Mouse (Mus musculus): ENCODE data around the gene Gm11037. TPM values are rescaled to one million over a fixed set of nuclear protein-coding genes. Genes with fewer than 3 reads are reported as not detected.

The Gm11037 gene
- polyA plus RNA-seq, 1 experiment from 2014 or later = not detected

DNA sequence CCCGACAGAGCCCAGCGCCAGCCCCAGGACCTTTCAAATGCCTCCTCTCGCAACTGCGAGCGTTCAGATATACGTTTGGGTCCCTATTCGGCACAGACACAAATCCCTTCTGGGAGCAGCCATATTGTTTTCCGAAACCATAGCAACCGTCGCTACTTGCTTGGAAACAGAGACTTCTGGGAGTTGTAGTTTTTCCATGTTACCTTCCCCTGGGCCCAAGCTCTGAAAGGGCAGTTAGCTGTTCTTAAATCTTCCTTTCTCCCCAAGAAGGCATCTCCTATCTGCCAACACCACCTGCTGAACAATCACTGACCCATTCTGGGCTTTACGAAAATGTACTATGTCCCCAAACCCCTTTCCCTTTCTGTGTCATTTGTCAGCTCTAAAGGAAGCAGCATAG lies 41.4 kb downstream of the Gm11037 start:
- peaks cover 6% of the 10 kb centered on the region for H3K4me1 ChIP-seq (ENCODE audit: control insufficient read depth, insufficient read depth, low read length)
- DNase-seq (ENCODE audit: low spot score) (peak; percentile 94), ATAC-seq (replicated peaks; ENCODE audit: insufficient number of reproducible peaks, low FRiP score, low TSS enrichment, low read depth) (0 out of 2 replicates have a peak, but pooled peaks have one; percentile 21)
- no peaks in the 10 kb centered on the region for H3K9me3 ChIP-seq (replicated peaks; ENCODE audit: control insufficient read depth, low read length)
- no peak overlapping the region for H3K9ac ChIP-seq (replicated peaks; ENCODE audit: low read length)
- 5% methylated on average over 11 of the region's 11 CpGs for WGBS
- H3K4me2 ChIP-seq (ENCODE audit: low read depth, low read length) = peak overlapping the region; percentile 69
- H3K4me3 ChIP-seq (ENCODE audit: low read depth, low read length) = peak overlapping the region; percentile 31
- no peak overlapping the region for H3K27ac ChIP-seq (replicated peaks; ENCODE audit: low read depth, low read length)
- H3K27me3 ChIP-seq (ENCODE audit: control insufficient read depth, insufficient read depth, low read length) = peaks cover 25% of the 10 kb centered on the region
- no peaks in the 10 kb centered on the region; the same call in 1 of the 2 replicates for H3K36me3 ChIP-seq (replicated peaks; ENCODE audit: control insufficient read depth, insufficient read depth, low read depth, low read length)

DNA sequence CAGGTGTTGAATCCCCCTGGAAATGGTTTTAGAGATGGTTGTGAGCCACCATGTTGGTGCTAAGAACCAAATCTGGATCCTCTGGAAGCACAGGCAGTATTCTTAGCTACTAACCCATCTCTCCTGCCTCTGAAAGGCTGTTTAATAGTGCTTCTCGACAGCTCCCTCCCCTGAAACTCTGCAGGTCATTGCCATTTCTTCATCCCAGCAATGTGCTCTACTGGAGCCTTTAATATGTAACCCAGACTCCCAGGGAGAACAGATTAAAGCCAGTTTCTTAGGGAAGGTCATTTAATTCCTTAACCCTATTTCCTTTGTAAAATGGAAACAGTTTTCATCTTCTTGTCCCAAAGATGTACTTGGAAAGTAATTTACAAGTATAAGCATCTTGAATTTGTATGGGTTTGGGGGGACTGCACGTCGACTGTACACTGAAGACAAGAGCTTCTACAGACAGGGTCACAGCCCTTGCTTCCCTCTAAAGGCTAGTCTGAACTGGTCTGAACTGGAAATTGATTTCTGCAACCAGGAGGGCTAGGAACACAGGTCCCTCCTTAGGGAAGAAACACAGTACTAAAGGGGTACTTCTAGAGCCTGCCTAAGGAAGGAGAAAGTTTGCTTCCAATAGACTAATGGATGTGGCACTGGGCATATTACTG lies 42.1 kb downstream of the Gm11037 start:
- H3K9me3 ChIP-seq (replicated peaks; ENCODE audit: control insufficient read depth, low read length) = no peaks in the 10 kb centered on the region
- H3K4me1 ChIP-seq (ENCODE audit: control insufficient read depth, insufficient read depth, low read length) = peaks cover 6% of the 10 kb centered on the region
- no peaks in the 10 kb centered on the region; the same call in 1 of the 2 replicates for H3K36me3 ChIP-seq (replicated peaks; ENCODE audit: control insufficient read depth, insufficient read depth, low read depth, low read length)
- H3K4me3 ChIP-seq (ENCODE audit: low read depth, low read length) = no peak overlapping the region
- H3K9ac ChIP-seq (replicated peaks; ENCODE audit: low read length) = no peak overlapping the region
- 75% methylated on average over 3 of the region's 3 CpGs for WGBS
- DNase-seq (ENCODE audit: low spot score) = no peak
- H3K27me3 ChIP-seq (ENCODE audit: control insufficient read depth, insufficient read depth, low read length) = peaks cover 25% of the 10 kb centered on the region
- no peak for ATAC-seq (replicated peaks; ENCODE audit: insufficient number of reproducible peaks, low FRiP score, low TSS enrichment, low read depth)
- H3K27ac ChIP-seq (replicated peaks; ENCODE audit: low read depth, low read length) = no peak overlapping the region
- H3K4me2 ChIP-seq (ENCODE audit: low read depth, low read length) = no peak overlapping the region

DNA sequence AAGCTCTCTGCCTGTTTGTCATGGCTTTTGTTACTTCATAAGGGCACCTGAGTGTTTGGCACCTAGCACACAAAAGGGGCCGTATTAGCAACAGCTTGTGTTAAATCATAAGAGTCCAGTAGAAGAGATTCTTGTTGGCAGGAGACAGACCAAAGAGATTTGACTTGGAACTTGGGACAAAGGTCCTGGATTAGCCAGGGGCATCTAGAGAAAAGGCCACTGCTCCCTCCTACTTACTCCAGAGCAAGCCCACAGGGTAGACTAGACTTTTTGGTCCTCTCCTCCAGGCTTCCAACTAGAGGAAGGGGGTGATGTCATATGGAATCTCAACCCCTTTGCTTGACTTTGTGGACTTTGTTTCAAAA lies 42.6 kb downstream of the Gm11037 start:
- no peak overlapping the region for H3K27ac ChIP-seq (replicated peaks; ENCODE audit: low read depth, low read length)
- 94% methylated on average over 1 of the region's 1 CpGs for WGBS
- H3K9me3 ChIP-seq (replicated peaks; ENCODE audit: control insufficient read depth, low read length) = no peaks in the 10 kb centered on the region
- ATAC-seq (replicated peaks; ENCODE audit: insufficient number of reproducible peaks, low FRiP score, low TSS enrichment, low read depth) (no peak), DNase-seq (ENCODE audit: low spot score) (no peak)
- H3K4me1 ChIP-seq (ENCODE audit: control insufficient read depth, insufficient read depth, low read length) = peaks cover 6% of the 10 kb centered on the region
- H3K36me3 ChIP-seq (replicated peaks; ENCODE audit: control insufficient read depth, insufficient read depth, low read depth, low read length) = no peaks in the 10 kb centered on the region; the same call in 1 of the 2 replicates
- no peak overlapping the region for H3K4me3 ChIP-seq (ENCODE audit: low read depth, low read length)
- no peak overlapping the region for H3K9ac ChIP-seq (replicated peaks; ENCODE audit: low read length)
- peaks cover 25% of the 10 kb centered on the region for H3K27me3 ChIP-seq (ENCODE audit: control insufficient read depth, insufficient read depth, low read length)
- no peak overlapping the region for H3K4me2 ChIP-seq (ENCODE audit: low read depth, low read length)

DNA sequence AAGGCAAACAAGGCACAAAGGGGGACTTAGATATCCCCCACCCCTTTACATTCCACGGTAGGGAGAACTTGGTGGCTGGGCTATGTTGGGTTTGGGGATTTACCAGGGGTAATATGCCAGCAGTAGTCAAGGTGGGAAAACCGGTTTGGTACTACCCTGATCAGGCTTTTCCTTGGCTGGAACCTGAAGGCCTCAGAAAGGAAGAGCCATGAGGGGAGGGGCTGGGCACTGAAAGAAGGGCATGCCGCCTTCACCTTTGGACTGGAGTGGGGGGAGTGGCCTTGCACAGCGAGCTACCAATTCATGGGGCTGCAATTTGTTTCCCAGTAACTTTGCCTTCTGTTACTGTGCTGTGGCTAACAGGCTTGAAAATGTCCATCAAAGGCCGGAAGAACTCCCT lies 43.2 kb downstream of the Gm11037 start:
- Histone ChIP-seq H3K4me1 (ENCODE audit: control insufficient read depth, insufficient read depth, low read length) (peaks cover 6% of the 10 kb centered on the region), H3K36me3 (replicated peaks; ENCODE audit: control insufficient read depth, insufficient read depth, low read depth, low read length) (no peaks in the 10 kb centered on the region; the same call in 1 of the 2 replicates), H3K9ac (replicated peaks; ENCODE audit: low read length) (no peak overlapping the region), H3K27ac (replicated peaks; ENCODE audit: low read depth, low read length) (no peak overlapping the region), H3K4me2 (ENCODE audit: low read depth, low read length) (no peak overlapping the region), H3K4me3 (ENCODE audit: low read depth, low read length) (no peak overlapping the region), H3K27me3 (ENCODE audit: control insufficient read depth, insufficient read depth, low read length) (peaks cover 21% of the 10 kb centered on the region), H3K9me3 (replicated peaks; ENCODE audit: control insufficient read depth, low read length) (no peaks in the 10 kb centered on the region)
- 68% methylated on average over 5 of the region's 5 CpGs for WGBS
- DNase-seq (ENCODE audit: low spot score) (peak; percentile 26), ATAC-seq (replicated peaks; ENCODE audit: insufficient number of reproducible peaks, low FRiP score, low TSS enrichment, low read depth) (no peak)

DNA sequence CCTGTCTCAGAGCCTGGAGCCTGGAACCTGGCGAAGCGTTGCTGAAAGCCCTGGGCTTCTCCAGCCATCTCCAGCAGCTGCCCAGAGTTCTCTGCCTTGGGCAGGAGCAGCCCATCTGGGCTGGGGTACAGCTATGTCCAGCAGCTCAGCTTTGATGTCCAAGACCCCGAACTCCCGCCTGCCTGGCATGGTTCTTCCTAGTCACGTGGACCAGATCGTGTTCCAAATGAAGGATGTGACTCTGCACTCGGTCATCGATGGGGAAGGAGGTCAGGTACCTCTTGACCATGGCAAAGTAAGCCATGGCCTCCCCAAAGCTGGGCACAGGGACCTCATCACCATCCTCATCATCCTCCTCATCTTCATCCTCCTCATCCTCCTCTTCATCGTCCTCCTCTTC lies 44.6 kb downstream of the Gm11037 start:
- H3K4me1 ChIP-seq (ENCODE audit: control insufficient read depth, insufficient read depth, low read length) = peaks cover 6% of the 10 kb centered on the region
- 90% methylated on average over 9 of the region's 9 CpGs for WGBS
- peak overlapping the region; percentile 22 for H3K9ac ChIP-seq (replicated peaks; ENCODE audit: low read length)

DNA sequence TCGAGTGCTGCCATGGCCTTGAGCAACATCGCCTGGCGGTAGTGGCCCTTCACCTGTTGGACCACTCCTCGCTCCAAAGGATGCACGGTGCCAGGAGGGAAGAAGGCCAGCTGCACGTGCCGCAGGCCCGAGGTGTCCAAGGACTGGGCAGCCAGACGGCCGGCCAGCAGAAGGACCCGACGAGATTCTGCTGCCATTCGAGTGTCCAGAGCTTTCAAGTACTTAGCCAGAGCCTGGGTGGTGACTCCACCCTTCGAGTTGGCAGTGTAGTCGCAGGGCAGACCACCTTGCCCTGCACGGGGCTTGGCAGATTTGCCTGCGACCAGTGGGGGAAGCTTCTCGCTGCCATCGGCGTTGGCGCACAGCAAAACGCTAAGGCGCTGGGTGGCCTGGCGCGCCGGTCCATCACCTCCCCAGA lies 45.5 kb downstream of the Gm11037 start:
- Histone ChIP-seq H3K9me3 (replicated peaks; ENCODE audit: control insufficient read depth, low read length) (no peaks in the 10 kb centered on the region), H3K4me1 (ENCODE audit: control insufficient read depth, insufficient read depth, low read length) (peaks cover 6% of the 10 kb centered on the region), H3K9ac (replicated peaks; ENCODE audit: low read length) (peak overlapping the region; percentile 93), H3K36me3 (replicated peaks; ENCODE audit: control insufficient read depth, insufficient read depth, low read depth, low read length) (no peaks in the 10 kb centered on the region; the same call in 1 of the 2 replicates), H3K4me2 (ENCODE audit: low read depth, low read length) (peak overlapping the region; percentile 89), H3K27ac (replicated peaks; ENCODE audit: low read depth, low read length) (no peak overlapping the region), H3K4me3 (ENCODE audit: low read depth, low read length) (peak overlapping the region; percentile 70), H3K27me3 (ENCODE audit: control insufficient read depth, insufficient read depth, low read length) (no peaks in the 10 kb centered on the region)
- no peak for ATAC-seq (replicated peaks; ENCODE audit: insufficient number of reproducible peaks, low FRiP score, low TSS enrichment, low read depth)
- WGBS = 39% methylated on average over 26 of the region's 26 CpGs
- peak; percentile 17 for DNase-seq (ENCODE audit: low spot score)

More for the DNA sequence above, 44.6 kb downstream of the Gm11037 start:
- DNase-seq (ENCODE audit: low spot score) (no peak), ATAC-seq (replicated peaks; ENCODE audit: insufficient number of reproducible peaks, low FRiP score, low TSS enrichment, low read depth) (no peak)
- H3K4me2 ChIP-seq (ENCODE audit: low read depth, low read length) = peak overlapping the region; percentile 89
- peak overlapping the region; percentile 5; the same call in 1 of the 2 replicates for H3K4me3 ChIP-seq (ENCODE audit: low read depth, low read length)
- H3K9me3 ChIP-seq (replicated peaks; ENCODE audit: control insufficient read depth, low read length) = no peaks in the 10 kb centered on the region
- H3K27ac ChIP-seq (replicated peaks; ENCODE audit: low read depth, low read length) = no peak overlapping the region
- H3K36me3 ChIP-seq (replicated peaks; ENCODE audit: control insufficient read depth, insufficient read depth, low read depth, low read length) = no peaks in the 10 kb centered on the region; the same call in 1 of the 2 replicates
- H3K27me3 ChIP-seq (ENCODE audit: control insufficient read depth, insufficient read depth, low read length) = peaks cover 6% of the 10 kb centered on the region

DNA sequence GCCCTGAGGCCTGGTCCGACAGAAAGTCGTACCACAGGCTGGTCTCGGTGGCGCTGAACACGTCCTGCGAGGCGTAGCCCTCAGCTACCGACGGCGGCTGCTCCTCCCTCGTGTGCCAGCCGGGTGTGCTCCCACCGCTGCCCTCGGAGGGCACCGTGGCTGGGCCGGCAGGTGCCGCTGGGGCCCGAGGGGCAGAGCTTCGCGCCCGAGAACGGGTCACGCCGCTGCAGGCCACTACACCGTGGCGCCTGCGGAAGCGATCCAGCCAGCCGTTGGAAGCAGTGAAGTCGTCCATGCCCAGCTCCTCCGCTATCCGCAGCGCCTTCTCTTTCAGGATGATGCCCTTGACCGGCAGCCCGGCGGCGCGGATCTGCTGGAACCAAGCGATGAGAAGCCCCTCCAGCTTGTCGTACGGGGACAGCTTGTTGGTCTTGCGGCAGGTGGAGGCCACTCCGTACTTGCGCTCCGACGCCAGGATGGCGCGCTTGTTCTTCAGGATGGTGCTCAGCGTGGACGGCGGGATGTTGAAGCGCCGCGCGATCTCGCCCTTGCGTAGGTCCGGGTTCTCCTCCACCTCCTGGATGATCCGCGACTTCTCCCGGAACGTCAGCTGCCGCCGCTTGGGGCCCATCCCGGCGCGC lies 46.1 kb downstream of the Gm11037 start:
- under 1% methylated on average over 64 of the region's 67 CpGs for WGBS
- H3K9me3 ChIP-seq (replicated peaks; ENCODE audit: control insufficient read depth, low read length) = no peaks in the 10 kb centered on the region
- H3K4me2 ChIP-seq (ENCODE audit: low read depth, low read length) = peak overlapping the region; percentile 89
- peaks cover 6% of the 10 kb centered on the region for H3K4me1 ChIP-seq (ENCODE audit: control insufficient read depth, insufficient read depth, low read length)
- ATAC-seq (replicated peaks; ENCODE audit: insufficient number of reproducible peaks, low FRiP score, low TSS enrichment, low read depth) (0 out of 2 replicates have a peak, but pooled peaks have one; percentile 14), DNase-seq (ENCODE audit: low spot score) (peak; percentile 71)
- peak overlapping the region; percentile 70 for H3K4me3 ChIP-seq (ENCODE audit: low read depth, low read length)
- H3K9ac ChIP-seq (replicated peaks; ENCODE audit: low read length) = peak overlapping the region; percentile 93
- H3K27me3 ChIP-seq (ENCODE audit: control insufficient read depth, insufficient read depth, low read length) = no peaks in the 10 kb centered on the region
- no peaks in the 10 kb centered on the region; the same call in 1 of the 2 replicates for H3K36me3 ChIP-seq (replicated peaks; ENCODE audit: control insufficient read depth, insufficient read depth, low read depth, low read length)
- H3K27ac ChIP-seq (replicated peaks; ENCODE audit: low read depth, low read length) = peak overlapping the region; percentile 71

Data from embryonic facial prominence, embryonic 11.5 days (tissue).